ENCODE assay signal across 12 mouse cellular contexts in genomic region chr6:112852261-112853235, GRCm38 (mm10).
DNase-seq lines count a peak whose midpoint lies in the region; ATAC-seq lines count a peak whose summit lies in the region.
"Had no signal": no experiment of that assay in that cellular context is flagged by ENCODE, and none has a peak within 500 bp of the region (broad histone marks: within the 10 kb centered on the region; RNA-seq: fewer than 3 reads in every experiment).

No protein-coding gene starts in this region.

- no peaks in the 10 kb centered on the region for H3K9me3 ChIP-seq in embryonic facial prominence, embryonic 11.5 days (replicated peaks; ENCODE audit: control insufficient read depth, low read length)
- H3K9me3 ChIP-seq: intestine, embryonic 15.5 days; limb, embryonic 13.5 days had no signal

- no peak overlapping the region for H3K4me3 ChIP-seq in embryonic facial prominence, embryonic 11.5 days (ENCODE audit: low read depth, low read length)
- H3K4me3 ChIP-seq: gastrocnemius, adult 2 months; intestine, embryonic 15.5 days; limb, embryonic 13.5 days; myocyte had no signal

- no peaks in the 10 kb centered on the region for H3K36me3 ChIP-seq in embryonic facial prominence, embryonic 11.5 days (replicated peaks; ENCODE audit: control insufficient read depth, insufficient read depth, low read depth, low read length)
- H3K36me3 ChIP-seq: intestine, embryonic 15.5 days; limb, embryonic 13.5 days had no signal

- 41% methylated on average over 14 of the region's 14 CpGs for WGBS in embryonic facial prominence, embryonic 11.5 days

- H3K9ac ChIP-seq in embryonic facial prominence, embryonic 11.5 days (replicated peaks; ENCODE audit: low read length) = no peak overlapping the region
- H3K9ac ChIP-seq: intestine, embryonic 15.5 days; limb, embryonic 13.5 days had no signal

- no peak overlapping the region for H3K4me2 ChIP-seq in embryonic facial prominence, embryonic 11.5 days (ENCODE audit: low read depth, low read length)
- H3K4me2 ChIP-seq: intestine, embryonic 15.5 days; limb, embryonic 13.5 days had no signal

- ATAC-seq in embryonic facial prominence, embryonic 11.5 days (replicated peaks; ENCODE audit: insufficient number of reproducible peaks, low FRiP score, low TSS enrichment, low read depth) = no peak
- ATAC-seq: intestine, embryonic 15.5 days had no signal

- H3K4me1 ChIP-seq in embryonic facial prominence, embryonic 11.5 days (ENCODE audit: control insufficient read depth, insufficient read depth, low read length) = peaks cover 4% of the 10 kb centered on the region; the same call in 1 of the 2 replicates
- H3K4me1 ChIP-seq: intestine, embryonic 15.5 days had no signal

- peak; percentile 70 to 76 for DNase-seq in B cell, adult 2 months
- DNase-seq in CD4-positive helper T cell, adult 2 months (ENCODE audit: low read depth, low spot score) = peak; percentile 73
- peak; percentile 48 for DNase-seq in embryonic facial prominence, embryonic 11.5 days (ENCODE audit: low spot score)
- DNase-seq in naive thymus-derived CD4-positive, alpha-beta T cell, adult 2 months (ENCODE audit: low read depth) = peak; percentile 79
- DNase-seq in cerebellum, postnatal 14 days = no peak
- no peak for DNase-seq in layer of hippocampus, postnatal 36 days
- no peak for DNase-seq in c-Kit-positive CD71-positive TER-119-positive erythroid progenitor cells, embryonic 14.5 days (ENCODE audit: low spot score)
- DNase-seq: gastrocnemius, adult 2 months; right cerebral cortex, postnatal 4 days had no signal

- H3K27me3 ChIP-seq in embryonic facial prominence, embryonic 11.5 days (ENCODE audit: control insufficient read depth, insufficient read depth, low read length) = no peaks in the 10 kb centered on the region
- H3K27me3 ChIP-seq: intestine, embryonic 15.5 days; limb, embryonic 13.5 days had no signal

- no peak overlapping the region for H3K27ac ChIP-seq in embryonic facial prominence, embryonic 11.5 days (replicated peaks; ENCODE audit: low read depth, low read length)
- H3K27ac ChIP-seq: gastrocnemius, adult 2 months; intestine, embryonic 15.5 days; limb, embryonic 13.5 days had no signal

Comparison
In these comparisons a context has a peak if more than half of its experiments do, and no peak if none do; other contexts are left out.
1. DNase-seq: peak in B cell, adult 2 months (2 of 2), CD4-positive helper T cell, adult 2 months (single experiment), embryonic facial prominence, embryonic 11.5 days (single experiment) and naive thymus-derived CD4-positive, alpha-beta T cell, adult 2 months (single experiment); none in cerebellum, postnatal 14 days (0 of 2), layer of hippocampus, postnatal 36 days (0 of 2) and c-Kit-positive CD71-positive TER-119-positive erythroid progenitor cells, embryonic 14.5 days (single experiment).